Mouse (Mus musculus): ENCODE measurements at regions not wholly inside any gene's neighbourhood (a gene's known extent, or its start where the extent isn't known, plus 50 kb on each side); places are given as distances from the start of the nearest gene placed in this dataset.

DNA sequence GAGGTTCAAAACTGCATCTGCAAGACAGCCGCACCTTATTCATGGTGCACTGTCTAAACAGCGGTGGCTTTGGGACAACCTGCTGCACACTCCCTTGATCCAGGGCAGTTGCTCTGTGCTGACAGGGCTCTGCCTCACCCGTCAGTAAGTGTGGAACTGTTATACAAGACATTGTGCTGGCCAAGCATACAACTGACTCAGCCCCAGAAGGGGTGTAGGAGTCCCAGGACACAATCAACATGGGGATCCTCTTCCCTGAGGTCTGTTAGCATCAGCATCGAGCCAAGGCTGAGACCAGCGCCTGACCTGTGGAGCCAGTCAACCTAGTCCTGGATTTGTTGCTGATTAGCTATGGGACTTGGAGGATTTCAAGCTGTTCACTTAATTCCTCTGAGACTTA is 86.4 kb upstream of the Bmper start:
- DNase-seq: no peak

DNA sequence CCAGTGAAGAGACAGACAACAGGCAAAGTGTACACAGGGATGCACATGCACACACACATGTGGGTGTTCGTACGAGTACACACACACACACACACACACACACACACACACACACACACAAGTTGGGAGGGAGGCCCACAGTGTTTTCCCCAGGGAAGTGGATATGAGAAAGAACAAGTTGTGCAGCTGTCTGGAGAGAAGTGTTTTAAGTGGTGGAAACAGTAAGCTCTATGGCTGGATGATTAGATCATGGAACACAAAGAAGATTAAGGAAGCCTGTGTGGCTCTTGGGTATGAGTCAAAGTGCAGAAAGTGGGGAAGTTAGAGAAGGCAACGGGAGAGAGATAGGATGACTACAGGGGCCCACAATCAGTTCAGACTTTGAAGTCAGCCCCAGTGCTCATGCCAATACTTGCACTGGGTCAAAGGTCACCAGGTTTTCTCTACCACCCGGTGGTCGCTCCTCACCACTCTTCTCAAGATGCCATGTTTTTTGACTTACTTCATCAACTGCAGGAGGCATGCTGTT is 85.1 kb upstream of the Bmper start:
- DNase-seq: no peak

- DNase-seq: no peak
These were observed 83.2 kb upstream of the Bmper start for GRCm38 (mm10) chr9:23139580-23140162.

- DNase-seq: no peak
These were observed 78.6 kb upstream of the Bmper start for GRCm38 (mm10) chr9:23144281-23144680.

DNA sequence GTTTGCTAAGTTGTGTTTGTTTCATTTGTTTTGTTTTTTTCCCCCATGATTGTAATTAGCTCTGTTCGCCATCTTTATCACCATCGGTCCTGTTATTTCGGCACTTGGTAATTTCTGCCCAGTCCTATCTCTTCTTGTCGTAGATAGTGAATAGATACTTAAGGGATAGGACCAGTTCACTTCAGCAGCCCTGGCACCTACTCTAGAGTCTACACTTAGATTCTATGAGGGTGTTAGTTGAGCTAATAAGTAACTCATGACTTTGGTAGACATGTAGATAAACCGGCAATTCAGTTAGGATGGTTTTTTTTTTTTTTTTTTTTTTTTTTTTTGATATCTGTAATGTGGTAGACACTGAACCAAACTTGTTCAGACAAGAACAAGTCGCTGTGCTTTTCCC is 72.5 kb upstream of the Bmper start:
- DNase-seq: no peak

DNA sequence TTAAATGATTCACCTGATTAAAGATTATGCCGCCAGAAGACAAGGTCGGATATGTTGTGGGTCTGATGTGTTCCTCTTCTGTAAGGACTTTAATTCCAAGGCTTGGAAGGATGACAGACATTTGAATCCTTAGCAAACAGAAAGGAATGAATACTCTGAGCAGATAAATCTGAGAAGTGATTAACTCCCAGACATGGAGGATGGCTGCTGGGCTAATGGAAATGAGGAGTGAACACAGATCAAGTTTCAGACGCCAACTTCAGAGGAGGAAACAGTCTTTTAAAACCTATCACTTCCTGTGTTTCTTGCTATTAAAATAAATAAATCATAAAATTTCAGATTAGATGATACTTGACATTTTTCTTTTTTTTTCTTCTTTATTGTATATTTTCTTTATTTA is 72.0 kb upstream of the Bmper start:
- DNase-seq: no peak

DNA sequence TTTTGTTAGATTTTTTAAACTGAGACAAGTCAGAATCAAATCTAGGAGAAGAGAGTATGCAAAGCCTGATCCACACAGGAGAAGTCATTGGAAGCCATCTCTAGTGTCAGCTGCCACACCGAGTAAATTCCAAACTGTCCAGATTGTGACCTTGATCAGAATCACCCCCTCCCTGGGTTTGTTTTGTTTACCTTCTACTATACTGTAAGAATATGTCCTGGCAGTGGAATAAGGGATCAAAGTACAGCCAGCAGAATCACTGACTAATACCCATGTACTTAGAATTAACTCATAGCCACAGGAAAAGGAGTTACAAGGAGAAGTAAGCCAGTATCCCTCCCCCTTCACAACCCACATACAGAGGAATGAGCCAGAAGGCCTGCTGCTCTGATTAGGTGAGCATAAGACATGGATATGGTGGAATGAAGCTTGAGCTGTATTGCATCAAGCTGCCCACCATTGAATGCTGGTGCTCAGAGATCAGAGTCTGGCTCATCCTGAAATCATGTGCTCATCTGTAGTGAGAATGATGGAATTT is 70.9 kb upstream of the Bmper start:
- no peak for DNase-seq

GRCm38 (mm10) chr9:23156820-23157570 is 65.9 kb upstream of the Bmper start:
- no peak for DNase-seq

- DNase-seq: no peak
These were observed 64.4 kb upstream of the Bmper start for GRCm38 (mm10) chr9:23158499-23158898.

GRCm38 (mm10) chr9:23161346-23161745 is 61.5 kb upstream of the Bmper start:
- no peak for DNase-seq

DNA sequence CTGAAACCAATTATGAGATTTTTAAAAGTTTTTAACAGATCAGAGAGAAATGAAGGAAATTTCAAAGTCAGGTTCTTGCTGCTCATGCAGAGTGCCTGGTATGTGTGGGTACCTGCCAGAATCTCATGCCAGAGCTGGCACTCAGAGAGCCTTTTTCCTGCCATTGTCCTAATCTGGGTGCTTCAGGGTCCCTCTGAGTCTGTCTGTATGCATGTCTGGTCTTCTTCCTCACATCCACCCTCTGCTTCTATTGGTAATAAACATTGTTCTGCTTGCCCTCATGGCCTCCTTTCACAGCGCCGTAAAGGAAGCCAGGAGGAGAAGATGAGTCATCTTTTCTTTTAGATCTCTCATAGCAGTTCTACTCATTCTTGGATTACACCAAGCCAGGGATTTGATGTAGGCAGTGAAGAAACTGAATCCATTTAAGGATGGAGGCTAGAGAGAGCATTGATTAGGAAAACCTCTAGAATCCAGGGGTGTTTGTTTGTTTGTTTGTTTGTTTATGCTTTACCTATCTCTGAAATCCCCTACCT is 55.8 kb upstream of the Bmper start:
- DNase-seq: no peak

DNA sequence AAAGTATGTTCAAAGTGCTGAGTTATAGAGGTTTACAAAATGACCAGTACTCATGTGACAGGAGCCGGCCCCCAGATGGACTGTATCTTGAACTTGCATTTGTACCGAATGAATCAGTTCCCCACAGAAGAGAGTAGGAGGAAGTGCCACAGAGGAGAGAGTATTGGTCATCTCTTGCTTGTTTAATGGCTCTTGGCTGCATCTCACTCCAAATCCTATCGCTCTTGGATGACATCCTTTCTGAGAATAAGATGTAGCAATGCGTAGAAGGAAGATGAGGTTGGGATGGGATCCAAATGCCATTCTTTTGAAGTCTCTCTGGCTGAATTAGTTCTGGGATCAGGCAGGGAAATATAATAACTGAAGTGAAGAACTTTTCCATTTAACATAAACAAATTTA is 55.2 kb upstream of the Bmper start:
- no peak for DNase-seq

GRCm38 (mm10) chr9:23168149-23168548 is 54.7 kb upstream of the Bmper start:
- DNase-seq: no peak

DNA sequence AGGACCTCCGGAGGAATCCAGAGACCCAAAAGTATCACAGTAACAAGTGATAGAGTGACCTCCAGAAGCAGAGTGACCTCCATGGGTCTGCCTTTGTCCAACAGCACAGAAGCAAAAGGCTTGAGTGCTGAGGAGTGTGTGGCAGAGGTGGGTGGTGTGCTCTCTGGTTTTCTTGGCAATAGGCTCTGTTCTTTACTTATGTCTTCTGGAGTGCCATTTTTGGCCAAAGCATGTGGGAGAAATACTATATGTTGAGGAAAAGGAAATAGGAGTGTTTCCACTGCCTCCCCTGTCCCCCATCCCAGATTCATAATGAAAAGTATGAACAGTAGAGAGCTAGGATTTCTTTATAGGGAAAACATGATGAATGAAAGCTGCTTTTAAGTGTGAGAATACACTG is 51.5 kb upstream of the Bmper start:
- no peak for DNase-seq
